Mouse (Mus musculus) left cerebral cortex, adult 8-10 months (tissue): ENCODE results near the gene Gja1. TPM values are rescaled to one million over a fixed set of nuclear protein-coding genes. Genes with fewer than 3 reads are reported as not detected.
A peak's percentile ranks its signal among the peaks of the same experiment; 100 is the strongest.
"Not testable (repeated sequence)": the region's sequence is repeated elsewhere in the genome, so short reads cannot be mapped to it uniquely, and the experiment has no call there.

ENCODE experiments used
- DNase-seq, 2 experiments: peaks; one replicate each; pipeline ENCODE4 v3.0.0; 2022; ENCODE audit warnings: low spot score in 2 of 2
- total RNA-seq, 4 experiments: library from RNA; stranded (reverse); gene quantifications; 2 replicates each; pipeline ENCODE4 v1.2.4; 2022

The Gja1 gene
- 100 to 1,000 TPM; 194 to 206 (median 201) TPM for total RNA-seq

DNA sequence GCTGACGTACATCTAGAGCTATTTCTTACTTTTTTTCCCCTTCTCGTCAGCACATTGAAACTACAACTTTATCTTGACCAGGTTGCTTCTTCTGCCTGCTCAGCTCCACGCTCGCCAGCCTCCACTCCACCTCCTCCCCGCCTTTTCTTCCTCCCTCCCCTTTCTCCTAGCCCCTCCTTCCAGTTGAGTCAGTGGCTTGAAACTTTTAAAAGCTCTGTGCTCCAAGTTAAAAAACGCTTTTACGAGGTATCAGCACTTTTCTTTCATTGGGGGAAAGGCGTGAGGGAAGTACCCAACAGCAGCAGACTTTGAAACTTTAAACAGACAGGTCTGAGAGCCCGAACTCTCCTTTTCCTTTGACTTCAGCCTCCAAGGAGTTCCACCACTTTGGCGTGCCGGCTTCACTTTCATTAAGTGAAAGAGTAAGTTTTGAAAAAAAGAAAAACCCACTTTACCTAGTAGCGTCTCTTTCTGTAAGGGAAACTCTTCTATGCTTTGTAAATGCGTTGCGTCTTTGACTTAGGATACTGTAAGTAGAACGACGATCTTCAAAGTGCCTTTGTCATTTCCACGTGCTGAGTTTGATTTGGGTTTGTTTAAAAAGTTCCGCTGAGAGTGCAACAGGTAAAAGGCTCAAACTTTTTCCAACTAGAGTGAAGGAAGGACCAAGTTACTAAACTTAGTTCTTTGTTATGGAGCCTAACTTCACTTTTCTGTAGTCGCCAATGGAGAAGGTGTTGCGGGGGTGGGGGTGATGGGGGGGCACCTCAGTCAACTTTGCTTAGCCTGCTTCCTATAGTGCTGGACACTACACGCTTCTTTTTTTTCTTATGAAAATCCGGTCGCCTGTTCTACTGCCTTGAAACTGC lies at the start of gene Gja1:
Gene Gja1, plus strand, starts transcription at position 234 of the 869 bp plus-strand sequence.
- no peak for DNase-seq

DNA sequence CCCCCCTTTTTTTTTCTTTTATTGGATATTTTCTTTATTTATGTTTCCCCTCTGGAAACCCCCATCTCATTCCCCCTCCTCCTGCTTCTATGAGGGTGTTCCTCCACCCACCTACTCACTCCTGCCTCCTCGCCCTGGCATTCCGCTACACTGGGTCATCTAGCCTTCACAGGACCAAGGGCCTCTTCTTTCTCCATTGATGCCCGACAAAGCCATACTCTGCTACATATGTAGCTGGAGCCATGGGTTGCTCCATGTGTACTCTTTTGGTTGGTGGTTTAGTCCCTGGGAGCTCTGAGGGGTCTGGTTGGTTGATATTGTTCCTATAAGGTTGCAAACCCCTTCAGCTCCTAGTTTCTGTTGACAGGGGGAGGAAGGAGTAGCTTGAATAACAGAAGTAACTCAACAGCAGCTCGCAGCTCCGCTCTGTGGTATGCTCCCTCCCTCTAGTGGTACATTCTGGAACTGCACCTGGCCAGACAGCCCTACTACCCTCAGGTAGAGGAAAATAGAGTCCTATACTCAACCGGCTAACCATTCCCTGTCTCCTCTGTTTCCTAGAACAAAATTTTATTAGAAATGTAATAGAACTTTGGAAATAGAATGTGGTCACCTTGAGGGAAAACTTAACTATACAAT lies 38.2 kb upstream of the Gja1 start:
- DNase-seq = peak; percentile 41 to 63

- no peak for DNase-seq
Observed at GRCm38 (mm10) chr10:56360472-56360871, 16.7 kb upstream of the Gja1 start.

- DNase-seq = peak; percentile 29 to 58
Observed at GRCm38 (mm10) chr10:56369073-56369472, 8.1 kb upstream of the Gja1 start.

DNA sequence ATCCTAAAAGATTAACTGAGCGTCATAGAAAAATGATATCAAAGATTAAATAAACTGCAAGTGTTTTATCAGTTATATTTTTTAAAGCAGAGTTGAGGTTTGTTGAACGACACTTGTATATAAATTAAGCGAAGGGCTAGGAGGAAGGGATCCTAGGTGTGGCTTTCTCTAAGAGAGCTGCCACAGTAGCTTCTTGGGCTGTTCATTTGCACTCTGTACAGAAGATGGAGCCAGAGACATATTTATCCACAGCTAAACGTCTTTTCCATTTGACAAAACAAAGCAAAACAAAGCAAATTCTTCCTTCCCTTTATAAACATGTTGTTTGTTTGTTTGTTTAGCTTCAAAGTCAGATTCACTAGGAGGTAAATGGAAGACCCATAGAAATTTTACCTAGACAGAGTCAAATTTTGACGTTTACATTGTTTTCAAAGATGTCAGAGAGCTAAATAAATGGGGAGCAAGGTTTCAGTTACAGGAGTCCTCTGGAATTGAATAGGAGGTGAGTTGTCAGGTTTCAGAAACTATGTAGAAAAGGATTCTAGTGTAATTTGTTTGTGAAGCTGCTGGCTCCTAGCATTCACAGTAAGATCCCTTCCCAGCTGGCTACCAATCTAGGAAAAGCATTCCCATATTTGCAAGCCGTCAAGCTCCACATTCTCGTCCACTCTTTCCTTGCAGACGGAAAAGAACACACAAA lies 4.0 kb upstream of the Gja1 start:
- no peak for DNase-seq

GRCm38 (mm10) chr10:56374169-56374568 lies 3.0 kb upstream of the Gja1 start:
- DNase-seq = no peak

DNA sequence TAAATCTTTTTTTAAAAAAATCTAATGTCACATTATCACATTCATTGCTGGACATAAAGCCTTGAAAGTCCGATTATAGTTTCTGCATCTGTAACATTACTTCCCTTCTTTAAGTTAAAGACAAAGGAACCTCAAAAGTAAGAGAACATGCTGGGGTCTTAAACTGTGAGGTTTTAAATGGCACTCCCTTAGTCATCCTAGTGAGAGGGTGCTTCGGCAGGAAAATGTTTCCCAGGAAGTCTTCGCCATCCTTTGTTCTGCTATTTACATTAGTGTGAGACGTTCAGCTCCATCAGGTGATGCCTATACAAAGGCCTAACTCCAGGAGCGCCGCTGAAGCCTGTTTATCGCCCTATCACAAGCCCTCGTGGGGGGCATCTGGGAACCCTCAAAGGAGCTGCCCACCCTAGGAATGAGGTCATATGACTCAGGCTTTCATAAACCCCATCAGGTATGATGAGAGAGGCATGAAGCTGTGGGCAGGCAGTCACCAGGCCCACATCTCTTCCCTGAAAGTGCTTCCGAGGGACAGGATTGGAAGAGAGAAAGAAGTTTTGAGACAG lies 1.1 kb upstream of the Gja1 start:
- no peak for DNase-seq

DNA sequence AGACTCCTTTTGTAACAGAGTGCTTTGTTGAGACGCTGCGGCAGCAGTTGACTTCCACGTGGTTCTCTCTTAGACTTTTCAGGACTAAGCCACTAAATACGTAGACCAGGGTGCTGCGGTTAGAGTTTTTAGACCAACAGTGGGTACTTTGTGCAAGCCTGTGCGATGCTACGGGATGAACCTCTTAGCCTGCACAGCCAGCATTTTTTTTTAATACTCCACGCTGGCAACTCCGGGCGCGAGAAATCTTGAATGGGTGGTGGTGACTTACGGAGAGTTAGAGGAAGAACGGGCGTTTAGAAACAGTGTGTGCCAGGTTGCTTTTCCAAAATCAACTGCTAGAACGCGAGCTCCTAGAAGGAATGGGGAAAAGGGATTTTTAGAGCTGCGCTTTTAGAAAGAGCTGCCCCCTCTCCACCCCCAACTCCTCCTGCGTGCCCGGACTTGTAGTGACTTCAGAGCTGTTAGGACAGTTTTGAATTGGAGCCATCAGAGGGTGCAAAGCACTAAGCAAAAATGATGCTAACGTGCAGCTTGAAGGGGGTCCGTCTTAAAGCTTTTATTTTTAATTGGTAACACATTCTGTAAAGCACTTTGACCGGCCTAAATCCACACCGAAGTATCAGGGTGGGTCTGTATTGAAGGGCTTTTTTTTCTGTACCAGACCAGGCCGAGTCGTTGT lies 977 bp downstream of the Gja1 start:
- no peak for DNase-seq

DNA sequence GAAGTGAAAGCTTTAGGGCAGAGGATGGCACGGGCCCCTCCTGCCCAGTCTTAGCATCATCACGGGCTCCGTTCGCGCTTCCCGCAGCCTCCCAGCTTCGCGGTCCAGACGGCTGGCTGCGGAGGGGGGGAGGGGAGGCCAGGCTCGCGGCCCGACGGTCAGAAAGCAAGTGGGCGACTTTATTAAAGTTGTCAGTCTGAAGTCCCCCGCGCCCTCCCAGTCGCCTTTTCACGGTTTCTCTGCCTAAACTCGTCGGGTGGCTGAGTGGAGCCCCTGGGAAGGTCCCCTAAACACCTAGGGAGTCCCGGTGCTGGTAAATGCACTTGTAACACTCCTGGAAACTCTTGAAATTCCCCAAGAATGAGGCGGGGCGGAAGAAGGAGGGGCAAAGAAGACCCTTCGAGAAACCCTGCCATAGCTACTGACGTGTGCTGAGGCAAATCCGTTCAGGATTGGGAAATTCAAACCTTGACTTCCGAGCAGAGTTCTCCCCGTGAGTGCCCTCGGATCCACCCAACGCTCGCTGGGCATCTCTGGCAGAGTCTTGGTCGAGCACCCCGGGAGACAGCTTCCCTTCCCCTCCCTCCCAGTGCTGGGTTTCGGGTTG lies 1.6 kb downstream of the Gja1 start:
- DNase-seq = no peak

DNA sequence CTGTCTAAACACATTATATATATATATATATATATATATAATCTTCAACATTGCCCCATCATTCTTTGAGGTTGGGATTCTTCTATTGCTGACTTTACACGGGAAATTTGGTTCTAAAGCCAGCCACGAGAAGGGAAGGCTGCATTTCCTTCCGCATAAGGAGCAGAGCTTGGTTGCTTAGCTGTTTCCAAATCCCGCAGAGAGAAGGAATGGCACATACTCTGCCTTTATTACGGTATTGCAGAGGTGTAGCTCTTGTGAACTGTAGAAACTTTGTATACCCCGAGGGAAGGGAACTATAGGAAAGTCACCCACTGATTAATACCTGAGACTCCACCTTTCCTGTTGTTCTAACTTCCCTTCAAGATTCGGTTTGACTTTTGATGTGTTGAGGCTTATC lies 2.6 kb downstream of the Gja1 start:
- no peak for DNase-seq

GRCm38 (mm10) chr10:56385195-56386109 lies 8.3 kb downstream of the Gja1 start:
- DNase-seq = no peak

DNA sequence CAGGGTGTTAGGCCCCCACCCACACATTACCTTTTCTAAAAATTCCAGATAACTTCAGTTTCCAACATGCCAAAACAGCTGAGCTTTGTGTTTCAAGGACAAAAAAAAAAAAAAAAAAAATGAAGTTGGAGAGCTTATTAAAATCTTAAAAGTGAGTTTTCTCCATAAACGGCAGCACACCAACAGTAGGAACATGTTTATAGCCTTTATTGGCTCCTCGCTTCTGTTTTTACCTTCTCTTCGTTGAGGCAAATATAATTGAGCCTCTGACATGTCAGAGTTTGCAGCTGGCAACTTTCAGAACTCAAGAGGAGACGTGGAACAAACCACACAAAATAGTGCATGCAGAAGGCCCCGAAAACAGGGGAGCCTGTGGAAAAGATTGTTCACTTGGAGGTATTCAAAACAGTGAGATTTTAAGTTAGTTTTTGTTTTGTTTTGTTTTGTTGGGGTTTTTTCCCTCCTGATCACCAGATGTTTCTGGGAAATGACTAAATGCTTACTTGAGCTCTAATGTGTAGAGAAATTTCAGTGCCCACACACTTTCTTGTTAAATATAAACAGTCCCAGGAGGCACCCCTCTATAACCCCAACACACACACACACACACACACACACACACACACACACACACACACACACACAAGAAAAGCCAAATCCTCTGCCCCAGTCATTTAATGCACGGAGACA lies 16.1 kb downstream of the Gja1 start:
- no peak for DNase-seq

DNA sequence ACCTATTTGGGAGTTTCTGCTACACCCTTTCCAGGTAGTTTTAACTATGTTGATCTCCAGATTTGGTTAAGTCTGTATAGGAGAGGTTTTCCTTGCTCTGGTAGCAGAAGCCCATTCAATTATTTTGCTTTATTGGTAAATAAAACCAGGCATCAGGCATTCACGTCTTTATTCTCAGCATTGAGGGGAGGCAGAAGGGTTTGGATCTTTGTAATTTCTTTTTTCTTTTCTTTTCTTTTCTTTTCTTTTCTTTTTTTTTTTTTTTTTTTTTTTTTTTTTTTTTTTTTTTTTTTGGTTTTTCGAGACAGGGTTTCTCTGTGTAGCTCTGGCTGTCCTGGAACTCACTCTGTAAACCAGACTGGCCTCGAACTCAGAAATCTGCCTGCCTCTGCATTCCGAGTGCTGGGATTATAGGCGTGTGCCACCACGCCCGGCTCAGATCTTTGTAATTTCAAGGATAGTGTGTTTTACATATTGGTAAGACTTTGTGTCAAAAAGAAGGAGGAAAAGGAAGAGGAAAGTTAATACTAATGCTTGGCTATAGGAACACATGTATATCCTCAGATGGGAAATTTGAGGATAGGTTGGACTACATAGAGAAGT lies 16.8 kb downstream of the Gja1 start:
- DNase-seq = not testable (repeated sequence)

DNA sequence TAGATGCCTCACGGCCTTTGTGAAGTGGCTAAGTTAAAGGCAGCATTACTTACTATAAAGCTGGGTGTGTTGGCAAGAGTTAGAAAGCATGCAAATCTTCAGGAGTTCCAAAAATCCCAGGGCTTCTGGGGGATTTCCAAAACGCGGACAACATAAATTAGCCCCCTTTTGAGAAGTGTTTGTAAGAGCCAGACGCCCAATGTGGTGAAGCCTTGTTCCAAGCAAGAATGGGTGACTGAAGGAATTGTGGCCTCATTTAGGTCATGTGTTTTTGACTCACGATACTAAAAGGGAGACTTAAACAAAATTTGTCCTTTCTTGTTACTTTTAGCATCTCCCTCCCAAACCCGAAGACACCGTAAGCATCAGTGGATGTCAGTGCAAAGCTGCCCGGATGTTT lies 20.7 kb downstream of the Gja1 start:
- no peak for DNase-seq

GRCm38 (mm10) chr10:56398310-56398709 lies 21.2 kb downstream of the Gja1 start:
- DNase-seq = no peak

DNA sequence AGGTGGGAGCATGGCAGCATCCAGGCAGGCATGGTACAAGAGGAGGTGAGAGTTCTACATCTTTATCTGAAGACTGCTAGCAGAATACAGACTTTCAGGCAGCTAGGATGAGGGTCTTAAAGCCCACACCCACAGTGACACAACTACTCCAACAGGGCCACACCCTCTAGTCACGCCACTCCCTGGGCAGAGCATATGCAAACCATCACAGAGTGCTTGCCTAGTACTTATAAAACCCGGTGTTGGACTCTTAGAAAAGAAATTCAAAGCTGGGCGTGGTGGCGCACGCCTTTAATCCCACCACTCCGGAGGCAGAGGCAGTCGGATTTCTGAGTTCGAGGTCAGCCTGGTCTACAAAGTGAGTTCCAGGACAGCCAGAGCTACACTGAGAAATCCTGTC lies 24.3 kb downstream of the Gja1 start:
- DNase-seq = not testable (repeated sequence)

- no peak for DNase-seq
Observed at GRCm38 (mm10) chr10:56405934-56406333, 28.8 kb downstream of the Gja1 start.

DNA sequence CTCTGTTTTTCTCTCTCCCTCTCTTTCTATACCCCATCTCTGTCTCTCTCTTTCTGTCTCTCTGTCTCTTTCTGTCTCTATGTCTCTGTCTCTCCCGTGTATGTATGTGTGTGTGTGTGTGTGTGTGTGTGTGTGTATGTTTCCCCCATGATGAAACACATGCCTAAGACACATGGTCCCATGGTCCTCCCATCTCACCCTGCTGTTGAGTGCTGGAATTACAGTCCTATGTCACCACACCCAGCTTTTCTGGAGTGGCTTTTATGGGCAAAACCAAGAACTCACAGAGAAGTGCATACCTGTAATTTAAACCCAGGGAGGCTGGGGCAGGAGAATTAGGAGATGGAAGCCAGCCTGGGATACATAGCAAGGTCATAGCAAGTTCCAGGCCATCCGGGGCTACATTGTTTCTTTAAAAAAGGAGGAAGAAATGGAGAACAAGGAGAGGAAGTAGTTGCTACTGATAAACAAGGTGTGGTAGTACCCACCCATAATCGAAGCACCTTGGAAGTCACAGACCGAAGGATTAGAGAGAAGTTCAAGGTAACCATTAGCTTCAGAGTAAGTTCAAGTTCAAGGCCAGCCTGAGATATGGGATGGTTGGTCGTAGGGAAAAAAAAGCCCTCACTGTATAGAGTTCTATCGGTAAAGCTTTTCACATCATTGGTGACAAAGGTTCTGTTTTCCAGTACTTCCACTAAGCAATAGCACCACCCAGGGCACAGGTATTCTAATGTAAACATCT lies 29.4 kb downstream of the Gja1 start:
- DNase-seq = no peak
